Mouse (Mus musculus): ENCODE measurements around the gene Meis3.

Meis3 gene

GRCm38 (mm10) chr7:16213986-16214385 lies 39.1 kb downstream of the Meis3 start:
- no peak for DNase-seq

- DNase-seq = peak; percentile 95
These were observed 46.8 kb downstream of the Meis3 start, which contains the start of gene Dhx34 for GRCm38 (mm10) chr7:16221582-16222272. Gene Dhx34 (minus strand): TSS chr7:16222037.

- no peak for DNase-seq
These were observed 55.0 kb downstream of the Meis3 start for GRCm38 (mm10) chr7:16229869-16230268.

Data from right cerebral cortex, postnatal 25 days (tissue).